Mouse (Mus musculus) embryonic stem cell, embryonic (primary cell): ENCODE data around the gene Spsb2.

Source experiments
- CTCF ChIA-PET, 4 experiments: fragments of 300-600 bp in 2 of 4; fragments of 350-600 bp in 2 of 4; sonication (Branson Sonifier 250); formaldehyde crosslinking; loops; one replicate each; lab custom pipeline; 2022; ENCODE audit warnings: inconsistent platforms in 2 of 4; lab: Charles Lee
- POLR2A ChIA-PET, 4 experiments: fragments of 300-600 bp in 2 of 4; fragments of 350-600 bp in 2 of 4; sonication (Branson Sonifier 250); formaldehyde crosslinking; loops; one replicate each; lab custom pipeline; 2022; ENCODE audit warnings: antibody characterized with exemption in 4 of 4, inconsistent platforms in 1 of 4; lab: Charles Lee

Spsb2 gene

GRCm38 (mm10) chr6:124840241-124841167 is 32.0 kb downstream of the Spsb2 start, which contains the start of gene Gnb3:
Gene Gnb3 (minus strand): TSS chr6:124840275.
- ChIA-PET POLR2A (interaction anchor here (0.6 to 28.9 kb wide), 24 partner anchors 9 to 366 kb away, joined by 3 to 601 read pairs (median 4); partner anchors contain the start of genes Cdca3 (in 2 of the 4), Grcc10 (in 2 of the 4), Spsb2 (in 2 of the 4) and Usp5 (in 2 of the 4)), CTCF (interaction anchor here (0.5 to 1.8 kb wide), 10 partner anchors 10 to 321 kb away, joined by 3 to 6 read pairs (median 4); partner anchors contain the start of genes Cdca3 (in 2 of the 4) and Usp5 (in 2 of the 4))

GRCm38 (mm10) chr6:124847305-124847704 is 38.8 kb downstream of the Spsb2 start:
- ChIA-PET CTCF (interaction anchor here (0.5 to 3.3 kb wide), 106 partner anchors 9 to 587 kb away, joined by 3 to 49 read pairs (median 4); partner anchors contain the start of genes Mlf2 (in 4 of the 4), P3h3 (in 3 of the 4), Cdca3 (in 2 of the 4) and Gpr162 (in 2 of the 4)), POLR2A (interaction anchor here in 3 of 4 experiments (0.6 to 8.2 kb wide), 48 partner anchors 8 to 433 kb away, joined by 3 to 87 read pairs (median 4); partner anchors contain the start of genes Cdca3 (in 3 of the 3), Emg1 (in 2 of the 3), Mlf2 (in 2 of the 3) and Phb2 (in 2 of the 3))

GRCm38 (mm10) chr6:124850535-124850934 is 42.1 kb downstream of the Spsb2 start:
- POLR2A ChIA-PET: interaction anchor here (0.5 to 8.2 kb wide), 52 partner anchors 9 to 315 kb away, joined by 3 to 77 read pairs (median 4); partner anchors contain the start of genes Cdca3 (in 3 of the 4), Mlf2 (in 3 of the 4), Usp5 (in 3 of the 4) and Grcc10 (in 2 of the 4)
- CTCF ChIA-PET: interaction anchor here (0.5 to 3.1 kb wide), 33 partner anchors 9 to 231 kb away, joined by 3 to 24 read pairs (median 5); partner anchors contain the start of genes Gnb3 (in 3 of the 4), Cdca3 (in 2 of the 4), Mlf2 (in 2 of the 4) and Acrbp (in 1 of the 4)

GRCm38 (mm10) chr6:124854647-124855046 is 46.2 kb downstream of the Spsb2 start:
- ChIA-PET CTCF (interaction anchor here in 2 of 4 experiments (0.7 to 3.8 kb wide), 6 partner anchors 8 to 76 kb away, joined by 3 to 42 read pairs (median 21); partner anchors contain the start of gene Mlf2 (in 1 of the 2)), POLR2A (interaction anchor here (0.5 to 3.9 kb wide), 16 partner anchors 8 to 235 kb away, joined by 3 to 28 read pairs (median 6); partner anchors contain the start of genes Gpr162 (in 2 of the 4), Mlf2 (in 2 of the 4), Cdca3 (in 1 of the 4) and Usp5 (in 1 of the 4))

- ChIA-PET CTCF (interaction anchor here (0.5 to 3.8 kb wide), 36 partner anchors 9 to 499 kb away, joined by 3 to 42 read pairs (median 5); partner anchors contain the start of genes Mlf2 (in 3 of the 4), Cdca3 (in 1 of the 4), Gnb3 (in 1 of the 4) and Usp5 (in 1 of the 4)), POLR2A (interaction anchor here (0.5 to 3.9 kb wide), 44 partner anchors 9 to 376 kb away, joined by 3 to 28 read pairs (median 5); partner anchors contain the start of genes Cdca3 (in 3 of the 4), Usp5 (in 3 of the 4), Grcc10 (in 2 of the 4) and Mlf2 (in 2 of the 4))
Measured at GRCm38 (mm10) chr6:124856321-124856720, 47.9 kb downstream of the Spsb2 start.

GRCm38 (mm10) chr6:124856916-124857839 is 48.7 kb downstream of the Spsb2 start, which contains the start of gene P3h3:
Gene P3h3 (minus strand): TSS chr6:124857752.
- ChIA-PET CTCF (interaction anchor here (0.5 to 3.8 kb wide), 39 partner anchors 10 to 500 kb away, joined by 3 to 42 read pairs (median 5); partner anchors contain the start of genes Mlf2 (in 3 of the 4), Cdca3 (in 1 of the 4), Gnb3 (in 1 of the 4) and Pex5 (in 1 of the 4)), POLR2A (interaction anchor here (0.5 to 3.9 kb wide), 40 partner anchors 10 to 246 kb away, joined by 3 to 28 read pairs (median 5); partner anchors contain the start of genes Cdca3 (in 3 of the 4), Mlf2 (in 3 of the 4), Usp5 (in 3 of the 4) and Emg1 (in 1 of the 4))

GRCm38 (mm10) chr6:124857840-124858530 is 49.5 kb downstream of the Spsb2 start:
- CTCF ChIA-PET: interaction anchor here (0.6 to 3.8 kb wide), 22 partner anchors 8 to 417 kb away, joined by 3 to 42 read pairs (median 10); partner anchors contain the start of genes Mlf2 (in 3 of the 4), Cdca3 (in 1 of the 4) and Usp5 (in 1 of the 4)
- POLR2A ChIA-PET: interaction anchor here (0.6 to 3.7 kb wide), 19 partner anchors 9 to 146 kb away, joined by 3 to 27 read pairs (median 6); partner anchors contain the start of genes Mlf2 (in 3 of the 4), Emg1 (in 1 of the 4), Grcc10 (in 1 of the 4) and Phb2 (in 1 of the 4)

GRCm38 (mm10) chr6:124858561-124859318 is 50.3 kb downstream of the Spsb2 start:
- ChIA-PET POLR2A (interaction anchor here in 3 of 4 experiments (0.7 to 3.3 kb wide), 11 partner anchors 8 to 120 kb away, joined by 3 to 31 read pairs (median 9); partner anchors contain the start of genes Cdca3 (in 1 of the 3), Grcc10 (in 1 of the 3), Mlf2 (in 1 of the 3) and Usp5 (in 1 of the 3)), CTCF (interaction anchor here in 3 of 4 experiments (0.9 to 5.6 kb wide), 8 partner anchors 8 to 223 kb away, joined by 3 to 49 read pairs (median 12); partner anchors contain the start of gene Cdca3 (in 1 of the 3))

- ChIA-PET POLR2A (interaction anchor here in 3 of 4 experiments (0.5 to 3.3 kb wide), 46 partner anchors 9 to 619 kb away, joined by 3 to 31 read pairs (median 4); partner anchors contain the start of genes Cdca3 (in 3 of the 3), Mlf2 (in 3 of the 3), Cops7a (in 2 of the 3) and Usp5 (in 2 of the 3)), CTCF (interaction anchor here (0.6 to 5.6 kb wide), 89 partner anchors 9 to 415 kb away, joined by 3 to 49 read pairs (median 4); partner anchors contain the start of genes Mlf2 (in 4 of the 4), Cdca3 (in 2 of the 4), Cops7a (in 2 of the 4) and Lpar5 (in 1 of the 4))
Measured at GRCm38 (mm10) chr6:124859725-124860124, 51.3 kb downstream of the Spsb2 start.
